Mouse (Mus musculus): ENCODE data around the gene Prr29.

GRCm38 (mm10) chr11:106373998-106374397 lies 8.7 kb downstream of the Prr29 start:
- no peak for TF ChIP-seq CTCF (IDR thresholded peaks at IDR 0.05; ENCODE audit: control insufficient read depth, insufficient read depth, insufficient read length)
- TF ChIP-seq MAX (IDR thresholded peaks at IDR 0.05): no peak
